Mouse (Mus musculus) large intestine, adult 2 months (tissue): Measurements from ENCODE around the gene Apom. TPM values are rescaled to one million over a fixed set of nuclear protein-coding genes. Genes with fewer than 3 reads are reported as not detected.

Source experiments
- DNase-seq: peaks from one replicate; pipeline ENCODE4 v3.0.0-alpha.2; 2012; ENCODE audit warnings: low read depth, low spot score
- WGBS: fragments of 180-500 bp; shearing (Covaris S2); methylation state at CpG from one replicate; pipeline ENCODE4 v1.1.7; 2018; 5-methylcytosine and 5-hydroxymethylcytosine counted together
- polyA plus RNA-seq: library from polyadenylated mRNA; depleted of rRNA; stranded (reverse); fragments of >200 nt; gene quantifications from 2 replicates; pipeline ENCODE4 v1.2.3, GENCODE M21; 2012; rRNA removed

Apom gene
- 0.26 TPM in 1 of 2 replicates, not detected in the other for polyA plus RNA-seq

DNA sequence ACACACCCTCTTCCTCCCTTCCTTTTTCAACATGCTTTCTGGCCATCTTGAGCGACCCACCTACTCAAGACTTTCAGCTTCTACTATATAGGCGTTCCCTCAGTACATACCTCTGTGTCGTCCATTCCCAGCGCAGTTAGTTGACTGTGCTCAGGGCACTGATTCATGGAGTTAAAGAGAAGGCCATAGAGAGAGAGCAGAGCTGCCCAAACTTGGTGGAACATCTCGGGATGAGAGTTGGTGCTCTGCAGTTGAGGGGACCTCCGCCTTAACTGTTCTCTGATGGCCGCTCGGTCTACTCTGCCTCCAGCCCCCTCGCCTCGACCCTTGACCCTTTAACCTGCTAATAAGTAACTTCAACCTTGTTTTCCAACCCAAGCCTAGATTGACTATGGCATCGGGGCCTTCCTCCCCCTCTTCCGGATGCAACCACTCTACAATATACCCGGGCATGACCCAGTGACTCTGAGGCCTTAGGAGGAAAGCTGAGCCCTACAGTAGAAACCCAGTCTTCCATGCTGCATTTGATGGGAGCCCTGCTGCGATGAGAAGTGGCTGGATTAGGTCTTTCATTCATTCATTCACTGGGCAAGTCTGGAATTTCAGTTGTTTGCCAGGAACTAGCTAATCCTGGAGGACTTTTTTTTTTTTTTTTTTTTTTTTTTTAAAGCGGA lies at the start of gene Apom:
Gene Apom, minus strand, starts transcription at position 551 of the 674 bp plus-strand sequence.
- 59% methylated on average over 15 of the region's 15 CpGs for WGBS
- no peak for DNase-seq

DNA sequence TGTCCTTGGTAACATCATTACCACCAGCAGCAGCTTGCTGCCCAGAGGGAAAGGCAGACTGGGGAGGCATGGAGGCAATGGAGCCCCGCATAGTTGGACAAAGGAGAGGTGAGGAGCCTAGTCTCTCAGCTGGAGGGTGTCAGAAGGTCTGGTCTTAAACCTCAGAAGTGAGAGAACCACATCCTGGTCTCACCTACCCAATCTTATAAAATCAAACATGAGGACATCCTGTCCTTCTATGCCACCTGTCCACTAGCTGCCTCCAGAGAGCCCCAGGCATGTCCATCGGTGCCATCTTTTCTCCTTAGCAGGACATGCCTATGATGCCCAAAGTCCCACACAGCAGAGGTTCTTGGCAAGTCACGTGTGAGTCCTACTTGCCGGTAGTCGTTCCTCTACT lies 48.2 kb upstream of the Apom start:
- DNase-seq, result no peak
- 81% methylated on average over 5 of the region's 5 CpGs for WGBS

DNA sequence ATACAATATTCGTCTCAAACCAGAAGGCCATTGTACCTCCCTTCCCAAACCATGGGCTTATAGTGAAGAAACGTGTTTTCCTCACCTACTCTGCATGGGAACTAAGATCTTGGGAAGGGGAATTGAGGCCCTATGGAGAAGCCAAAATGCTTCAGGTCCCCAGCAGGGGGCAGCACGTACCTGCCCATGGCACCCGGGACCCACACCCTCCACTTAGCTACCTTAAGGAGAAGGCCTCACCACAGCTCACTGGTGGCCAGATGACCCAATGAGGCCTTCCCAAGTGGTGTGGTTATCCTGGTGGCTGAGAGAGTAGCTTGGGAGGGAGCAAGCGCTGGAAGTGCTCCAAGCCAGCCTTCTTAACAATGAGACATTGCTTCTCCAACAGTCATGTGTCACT lies 46.7 kb upstream of the Apom start:
- no peak for DNase-seq
- WGBS, result 13% methylated on average over 5 of the region's 5 CpGs

DNA sequence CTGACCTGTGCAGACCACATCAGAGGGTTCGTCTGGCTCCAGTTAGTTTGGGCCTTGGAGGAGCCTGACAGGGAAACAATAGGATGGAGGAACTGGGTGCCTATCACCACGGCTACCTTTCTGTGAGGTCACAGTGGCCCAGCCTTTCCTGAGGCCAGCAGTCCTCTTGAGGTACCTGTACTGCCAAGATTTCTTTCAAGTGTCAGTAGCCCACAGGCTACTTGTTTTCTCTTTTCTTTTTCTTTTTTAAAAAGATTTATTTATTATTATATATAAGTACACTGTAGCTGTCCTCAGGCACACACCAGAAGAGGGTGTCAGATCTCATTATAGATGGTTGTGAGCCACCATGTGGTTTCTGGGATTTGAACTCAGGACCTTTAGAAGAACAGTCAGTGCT lies 44.1 kb upstream of the Apom start, which contains the start of gene Aif1:
Gene Aif1, minus strand, starts transcription at position 101 of the 400 bp plus-strand sequence.
- 63% methylated on average over 2 of the region's 2 CpGs for WGBS
- no peak for DNase-seq

DNA sequence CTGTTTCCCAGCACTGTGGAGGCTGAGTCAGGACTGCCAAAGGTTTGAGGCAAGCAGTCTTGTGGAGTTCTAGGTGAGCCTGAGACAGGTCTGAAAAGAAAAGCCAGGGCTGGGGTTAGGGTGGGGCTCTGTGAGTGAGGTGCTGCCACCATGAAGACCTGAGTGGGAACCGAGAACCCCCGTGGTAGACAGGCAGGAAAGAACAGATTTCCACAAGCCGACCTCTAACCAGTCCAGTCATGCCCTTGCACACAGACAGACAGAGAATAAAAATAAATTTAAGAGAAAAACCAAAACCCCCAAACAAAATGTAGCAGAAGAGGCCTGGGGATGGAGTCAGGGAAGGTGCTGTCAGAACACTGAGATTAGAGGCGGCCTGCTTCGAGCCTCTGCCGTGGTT lies 43.5 kb upstream of the Apom start:
- no peak for DNase-seq
- 76% methylated on average over 6 of the region's 6 CpGs for WGBS

DNA sequence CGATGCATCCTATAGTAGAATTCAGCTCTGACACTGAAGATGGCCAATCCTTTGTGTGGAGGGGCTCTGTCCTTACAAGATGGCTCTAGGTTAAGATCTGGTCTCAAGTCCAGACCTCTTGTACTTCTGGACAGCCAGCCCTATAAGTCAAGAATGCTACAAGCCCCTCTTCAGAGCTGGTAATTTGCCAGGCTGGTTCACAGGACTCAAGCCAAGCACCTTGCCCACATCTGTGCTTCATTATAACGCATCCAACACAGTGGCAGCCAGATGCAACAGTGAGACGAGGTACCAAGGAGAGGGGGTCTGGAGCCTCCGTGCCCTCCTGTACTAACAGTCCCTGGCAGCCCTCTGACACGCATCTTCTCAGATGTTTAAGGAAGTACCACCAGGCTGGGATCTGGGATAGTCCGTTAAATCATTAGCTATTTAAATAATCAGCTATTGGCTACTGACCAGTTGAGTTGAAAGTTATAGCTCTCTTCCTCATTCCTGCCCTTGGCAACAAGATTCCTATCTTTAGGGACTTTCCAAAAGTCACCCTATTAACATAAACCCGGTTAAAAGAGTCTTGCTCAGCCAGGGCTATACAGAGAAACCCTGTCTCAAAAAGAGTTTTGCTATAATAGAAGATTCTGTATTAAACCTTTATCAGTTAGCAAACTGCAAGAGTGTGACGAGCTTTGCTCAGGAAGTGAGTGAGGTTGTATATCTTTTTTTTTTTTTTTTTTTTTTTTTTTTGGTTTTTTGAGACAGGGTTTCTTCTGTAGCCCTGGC lies 42.5 kb upstream of the Apom start:
- DNase-seq, result no peak
- WGBS, result 17% methylated on average over 8 of the region's 8 CpGs

DNA sequence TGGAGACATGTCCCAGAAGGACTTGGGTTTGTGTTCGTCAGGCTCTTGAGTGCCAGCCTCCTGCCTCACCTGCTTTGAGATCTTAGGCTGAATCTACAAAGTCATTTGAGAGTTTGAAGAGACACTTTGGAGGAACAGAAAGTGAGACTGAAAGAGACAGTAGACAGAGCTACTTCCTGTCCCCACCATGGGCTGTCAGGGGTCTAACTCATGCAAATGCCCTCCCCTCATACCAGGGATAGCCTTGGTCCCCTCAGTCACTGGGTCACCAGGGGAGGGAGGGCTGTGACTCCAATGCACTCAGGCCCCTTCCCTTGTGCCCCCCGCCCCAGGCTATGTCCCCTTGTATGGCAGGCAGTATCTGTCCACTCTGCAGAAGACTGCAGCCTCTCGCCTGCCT lies 41.5 kb upstream of the Apom start:
- WGBS, result 77% methylated on average over 3 of the region's 3 CpGs
- DNase-seq, result no peak

DNA sequence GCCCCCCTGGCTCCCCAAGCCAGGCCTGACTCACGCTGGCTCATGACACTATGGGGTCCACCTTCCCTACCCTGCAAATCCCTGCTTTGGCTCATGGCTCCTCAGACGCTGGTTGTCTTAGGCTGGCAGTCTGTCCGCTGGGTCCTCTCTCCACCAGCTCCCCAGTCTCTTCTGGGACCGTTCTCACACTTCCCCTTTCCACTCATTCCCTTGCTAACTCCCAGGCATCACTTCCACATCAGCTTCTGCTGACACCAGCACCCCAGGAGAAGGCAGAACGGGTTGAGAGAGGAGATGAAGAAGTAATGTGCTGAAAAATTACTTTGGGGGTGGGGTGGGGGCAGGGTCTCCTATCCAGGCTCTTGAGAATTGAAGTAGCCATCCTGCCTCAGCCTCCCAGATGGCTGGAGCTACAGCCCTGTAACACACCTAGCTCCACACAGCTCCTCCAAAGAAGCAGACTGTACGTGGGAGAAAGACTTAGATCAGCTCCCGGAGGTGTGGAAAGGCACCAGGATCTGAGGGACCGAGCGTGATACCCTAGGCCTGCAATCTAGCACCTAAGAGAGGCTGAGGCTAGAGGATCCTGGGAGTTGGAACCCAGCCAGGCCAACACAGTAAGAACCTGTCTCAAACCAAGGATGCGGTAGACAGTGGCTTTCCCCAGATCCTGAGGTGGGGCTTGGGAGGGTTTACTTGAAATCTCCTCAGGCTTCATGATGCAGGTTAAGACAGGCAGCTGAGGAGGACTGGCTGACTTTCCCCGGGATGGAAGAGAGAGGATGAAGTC lies 40.8 kb upstream of the Apom start:
- 73% methylated on average over 11 of the region's 11 CpGs for WGBS
- DNase-seq, result no peak

DNA sequence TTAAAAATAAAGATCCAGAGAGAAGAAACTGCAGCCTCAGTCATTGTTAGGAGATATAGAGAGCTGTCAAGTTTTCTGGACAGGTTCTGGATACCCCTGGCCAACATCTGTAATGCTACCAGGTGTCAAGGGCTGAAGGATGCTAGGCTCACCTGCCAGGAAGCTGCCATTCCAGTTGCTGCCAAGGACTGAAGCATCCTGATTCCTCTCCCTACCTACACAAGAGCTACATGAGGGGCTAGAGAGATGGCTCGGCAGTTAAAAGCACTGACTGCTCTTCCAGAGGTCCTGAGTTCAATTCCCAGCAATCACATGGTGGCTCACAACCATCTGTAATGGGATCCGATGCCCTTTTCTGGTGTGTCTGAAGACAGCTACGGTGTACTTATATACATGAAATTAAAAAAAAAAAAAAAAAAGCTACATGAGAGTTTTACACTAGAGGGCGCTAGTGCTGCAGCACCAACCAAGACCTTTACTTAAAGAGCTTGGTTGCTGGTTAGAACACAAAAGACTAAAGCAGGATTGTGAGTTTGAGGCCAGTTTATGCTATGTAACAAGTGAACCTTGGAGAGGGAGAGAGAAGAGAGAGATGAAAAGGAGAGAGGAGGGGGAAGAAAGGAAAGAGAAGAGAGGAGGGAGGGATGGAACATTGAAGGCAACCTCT lies 36.8 kb upstream of the Apom start:
- 11% methylated on average over 4 of the region's 4 CpGs for WGBS
- no peak for DNase-seq

DNA sequence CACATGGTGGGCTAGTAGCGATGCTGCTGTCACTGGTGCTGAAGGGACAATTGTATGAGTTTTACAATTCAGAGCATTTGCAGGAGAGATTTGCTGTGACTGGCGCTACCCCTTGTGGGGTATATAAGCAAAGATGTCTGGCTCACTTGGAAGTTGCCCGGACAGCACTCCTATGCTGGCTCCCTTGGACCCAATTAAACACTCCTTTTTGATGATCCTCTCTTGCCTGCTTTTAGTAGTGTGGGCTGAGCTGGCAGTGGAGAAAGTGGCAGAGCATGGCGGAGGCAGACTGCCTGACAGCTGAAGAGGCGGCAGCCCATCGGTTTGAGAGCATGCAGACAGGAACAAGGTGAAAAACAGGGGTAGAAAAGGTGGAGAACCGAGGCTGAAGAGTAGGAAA lies 35.9 kb upstream of the Apom start:
- DNase-seq, result no peak
- WGBS, result 92% methylated on average over 7 of the region's 7 CpGs

DNA sequence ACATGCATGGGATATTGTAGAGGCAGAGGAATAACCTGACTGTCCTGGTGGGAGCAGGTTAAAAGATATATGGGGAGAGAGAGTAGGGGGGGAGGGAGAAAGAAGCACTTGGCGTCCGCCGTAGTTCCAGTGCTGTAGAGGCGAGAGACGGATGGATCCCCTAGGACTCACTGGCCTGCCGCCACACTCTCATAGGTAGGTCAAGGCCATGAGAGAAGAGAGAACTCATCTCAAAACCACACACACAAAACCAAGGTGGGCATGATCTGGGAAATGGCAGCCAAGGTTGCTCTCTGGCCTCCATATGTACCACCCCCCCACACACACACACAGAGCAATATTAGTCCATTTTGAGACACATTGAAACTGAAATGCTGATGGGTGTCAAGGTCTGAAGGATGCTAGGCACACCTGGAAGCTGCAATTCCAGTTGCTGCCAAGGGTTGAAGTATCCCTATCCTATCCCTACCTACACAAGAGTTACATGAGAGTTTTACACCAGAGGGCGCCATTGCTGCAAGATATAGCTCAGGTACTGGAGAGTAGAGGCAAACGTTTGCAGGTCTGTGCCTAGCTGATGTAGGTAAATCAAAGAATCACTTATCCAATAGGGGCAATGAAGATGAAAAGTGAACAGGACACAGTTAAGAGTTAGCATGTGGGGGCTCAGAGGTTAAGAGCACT lies 34.6 kb upstream of the Apom start:
- WGBS, result 71% methylated on average over 8 of the region's 8 CpGs
- DNase-seq, result peak; percentile 87

DNA sequence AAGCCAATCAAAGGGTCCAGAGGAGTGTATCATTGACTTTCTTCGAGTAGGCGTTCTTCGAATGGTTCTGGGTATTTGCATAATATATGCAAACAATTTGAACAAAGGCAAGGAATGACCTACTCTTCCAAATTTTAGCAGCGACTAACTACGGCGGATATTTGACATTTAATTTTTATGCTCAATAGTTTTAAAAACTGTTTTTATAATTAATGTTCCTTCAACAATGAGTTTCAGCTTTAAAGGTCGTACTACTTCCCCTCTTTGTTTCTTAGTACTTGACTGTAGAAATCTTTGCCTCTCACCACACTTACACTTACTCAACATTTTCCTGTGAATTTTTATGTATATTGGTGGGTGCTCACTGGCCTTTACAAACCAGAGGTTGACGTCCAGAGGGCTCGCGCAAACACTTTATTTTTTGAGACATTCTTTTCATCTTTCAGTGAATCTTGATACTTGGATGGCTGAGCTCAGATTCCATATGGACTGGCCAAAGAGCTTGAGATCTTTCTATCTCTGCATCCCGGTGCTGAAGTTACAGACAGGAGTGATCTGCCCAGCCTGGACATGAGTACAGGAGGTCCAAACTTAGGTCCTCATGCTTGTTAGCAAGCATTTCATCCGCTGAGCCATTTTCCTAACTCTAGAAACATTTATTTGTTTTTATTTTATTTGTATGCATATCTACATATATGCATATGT lies 33.8 kb upstream of the Apom start:
- 17% methylated on average over 12 of the region's 12 CpGs for WGBS
- DNase-seq, result no peak

DNA sequence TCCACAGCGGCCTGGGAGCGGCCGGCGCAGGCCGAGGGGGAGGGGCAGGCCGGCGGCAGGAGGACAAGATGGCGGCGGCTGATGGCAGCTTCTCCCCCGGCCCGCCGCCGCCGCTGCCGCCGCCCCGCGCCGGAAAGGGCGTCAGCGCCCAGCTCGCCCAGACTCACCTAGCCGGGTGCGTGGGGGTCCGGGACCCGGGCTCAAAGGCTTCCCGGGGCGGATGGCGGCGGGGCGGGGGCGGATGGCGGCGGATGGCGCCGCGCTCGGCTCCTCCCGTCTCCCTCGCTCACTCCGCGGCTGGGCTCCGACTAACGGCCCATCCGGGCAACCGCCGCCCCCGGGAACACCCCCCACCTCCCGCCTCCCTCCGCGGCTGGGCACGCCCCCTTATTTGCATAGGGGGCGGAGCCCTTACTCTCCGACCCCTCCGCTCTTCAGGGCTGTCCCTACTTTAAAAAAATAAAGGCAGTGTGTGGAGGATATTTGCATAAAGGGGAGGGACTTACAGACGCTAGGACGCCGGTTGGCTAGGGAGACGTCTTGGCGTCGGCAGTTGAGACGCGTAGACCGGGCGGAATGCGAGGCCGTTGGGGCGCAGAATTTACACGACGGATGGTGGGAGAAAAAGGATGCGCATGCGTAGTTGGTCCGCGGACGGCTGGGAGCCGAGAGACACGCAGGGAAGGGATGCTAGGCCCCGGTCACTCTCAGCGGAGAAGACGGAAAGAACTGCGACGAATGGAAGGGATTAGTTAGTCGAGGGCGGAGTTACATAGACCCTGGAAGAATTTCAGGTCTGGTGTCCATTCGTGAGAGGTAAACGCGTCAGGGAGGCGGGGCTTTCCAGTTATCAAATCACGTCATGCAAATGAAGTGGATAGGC lies 33.0 kb upstream of the Apom start, which contains the start of gene Prrc2a:
Gene Prrc2a, minus strand, starts transcription at position 330 of the 883 bp plus-strand sequence.
- DNase-seq, result peak; percentile 94
- under 1% methylated on average over 76 of the region's 89 CpGs for WGBS

DNA sequence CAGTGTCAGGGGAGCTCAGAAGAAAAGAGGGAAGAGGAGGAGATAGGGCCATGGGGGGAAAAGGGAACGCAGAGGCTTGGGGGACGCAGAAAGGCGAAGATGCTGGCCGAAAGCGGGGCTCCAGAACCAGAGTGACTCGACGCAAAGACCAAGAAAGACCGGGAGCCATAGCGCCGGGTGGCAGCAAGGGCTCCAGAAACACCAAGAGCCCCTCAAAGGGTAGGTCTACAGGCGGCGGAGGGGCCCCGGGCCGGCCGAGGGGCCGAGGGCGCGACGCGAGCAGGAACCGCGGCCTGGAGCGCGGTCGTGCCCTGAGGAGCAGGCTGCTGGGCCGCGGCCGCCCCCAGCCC lies 32.3 kb upstream of the Apom start:
- no peak for DNase-seq
- 0% methylated on average over 28 of the region's 28 CpGs for WGBS

DNA sequence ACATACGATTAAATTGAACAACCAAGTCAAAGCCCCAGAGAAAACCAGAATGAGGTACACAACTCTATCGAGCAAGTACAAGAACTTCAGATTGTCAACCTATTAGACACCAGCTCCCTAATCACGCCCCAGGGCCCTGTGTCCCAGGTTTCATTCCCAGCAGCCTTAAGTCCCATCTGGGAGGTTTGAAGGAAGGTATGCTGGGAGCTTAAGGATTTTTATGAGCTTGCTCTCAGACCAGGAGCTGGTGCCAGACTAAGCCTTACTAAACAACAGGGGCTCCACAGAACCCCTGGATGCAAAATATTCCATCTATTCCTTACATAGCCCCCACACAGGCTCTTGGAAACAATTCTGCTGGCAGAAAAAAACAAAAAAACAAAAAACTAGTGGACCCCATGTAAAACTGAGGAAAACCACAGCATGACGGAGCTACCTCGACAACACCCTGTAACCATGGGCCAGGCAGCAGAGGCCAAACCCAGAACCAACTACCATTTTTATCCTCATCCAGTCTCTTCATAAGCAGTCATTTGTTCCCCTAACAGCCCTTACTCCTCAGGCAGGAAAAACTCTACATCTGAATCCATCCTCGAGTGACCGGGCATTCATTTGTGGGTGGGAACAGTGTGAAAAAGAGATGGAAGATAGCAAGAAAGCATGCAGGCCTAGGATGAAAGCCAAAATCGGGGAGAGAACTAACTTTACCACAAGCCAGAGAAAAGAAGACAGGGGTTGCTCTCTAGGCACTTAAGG lies 31.7 kb upstream of the Apom start:
- 2% methylated on average over 8 of the region's 8 CpGs for WGBS
- DNase-seq, result no peak

DNA sequence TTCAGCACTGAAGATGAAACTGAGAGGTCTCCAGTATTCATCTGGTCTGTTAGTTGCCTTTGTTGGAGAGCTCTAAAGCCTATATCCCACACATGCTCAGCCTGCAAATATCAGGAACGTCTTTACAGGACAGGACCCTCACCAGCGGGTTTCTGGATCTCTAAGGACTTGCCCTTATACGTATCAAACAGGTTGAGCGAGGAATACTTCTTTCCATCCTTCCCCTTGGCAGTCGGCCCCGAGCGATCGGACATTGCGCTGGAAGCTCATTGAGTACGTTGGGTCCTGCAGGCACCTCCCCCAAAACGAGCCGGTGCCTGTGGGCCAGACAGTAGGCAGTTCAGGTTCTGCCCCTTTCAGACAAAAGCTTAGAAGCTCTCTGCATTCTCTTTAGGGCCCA lies 30.9 kb upstream of the Apom start:
- WGBS, result 4% methylated on average over 12 of the region's 12 CpGs
- DNase-seq, result no peak

DNA sequence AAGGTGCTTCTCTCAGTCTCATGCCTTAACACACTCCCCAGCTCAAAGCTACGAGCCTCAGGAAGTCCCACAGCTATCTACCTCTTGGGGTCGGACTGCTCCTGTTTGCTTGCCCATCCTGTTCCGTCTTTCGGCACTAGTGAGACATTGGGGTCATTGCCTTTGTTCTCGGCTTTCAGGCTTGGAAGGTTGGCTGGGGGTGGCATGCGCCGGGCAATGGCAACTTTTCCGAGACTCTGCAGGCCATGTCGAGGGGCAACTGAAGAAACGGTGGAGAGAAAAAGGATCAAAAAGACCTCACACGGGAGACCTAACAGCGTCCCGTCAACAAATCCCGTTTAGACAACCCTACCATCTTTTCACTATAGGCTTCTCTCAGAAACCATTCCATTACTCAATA lies 30.3 kb upstream of the Apom start:
- 61% methylated on average over 14 of the region's 14 CpGs for WGBS
- DNase-seq, result no peak
